Mouse (Mus musculus): ENCODE measurements around the gene Tom1l2.

DNA sequence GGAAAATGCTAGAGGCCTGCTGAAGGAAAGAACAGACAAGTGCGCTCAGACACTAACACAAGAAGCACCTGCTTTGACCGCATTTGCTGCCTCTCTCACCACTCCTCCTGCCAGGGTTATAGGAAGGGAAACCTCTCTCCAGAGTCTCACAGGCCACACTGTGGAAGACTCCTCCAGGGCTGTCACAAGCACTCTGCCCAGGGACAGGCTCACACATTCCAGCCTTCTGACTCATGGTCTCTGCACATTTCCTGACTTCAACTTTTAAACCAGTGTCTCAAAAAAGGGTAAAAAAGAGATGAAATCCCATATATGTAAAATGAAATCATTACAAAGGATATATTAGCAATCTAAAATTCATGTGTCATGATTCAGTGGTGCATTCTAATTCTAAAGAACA is 99.2 kb downstream of the Tom1l2 start:
- TF ChIP-seq CTCF (conservative IDR thresholded peaks at IDR 0.05; ENCODE audit: insufficient read depth, insufficient read length, low read depth, low read length) (no peak), POLR2A (IDR thresholded peaks at IDR 0.05; ENCODE audit: low read depth, low read length) (no peak)
